Mouse (Mus musculus) ES-Bruce4 (cell line): ENCODE data around the gene Cnn3. TPM values are rescaled to one million over a fixed set of nuclear protein-coding genes. Genes with fewer than 3 reads are reported as not detected.

Experiments used
- H3K27ac ChIP-seq: 2 replicates; pipeline ENCODE4 v1.5.1; 2012; ENCODE audit warnings: low read length, inconsistent platforms; ENCODE audit not compliant: insufficient read depth
- H3K27me3 ChIP-seq: 2 replicates; pipeline ENCODE4 v1.6.1; 2012; ENCODE audit warnings: mild to moderate bottlenecking, low read length, inconsistent platforms; ENCODE audit not compliant: control insufficient read depth, poor library complexity, insufficient read depth, severe bottlenecking
- H3K36me3 ChIP-seq: 2 replicates; pipeline ENCODE4 v1.6.1; 2012; ENCODE audit warnings: inconsistent platforms, mild to moderate bottlenecking, low read length, moderate library complexity; ENCODE audit not compliant: control insufficient read depth, poor library complexity, insufficient read depth, severe bottlenecking
- H3K4me1 ChIP-seq: one replicate; pipeline ENCODE4 v1.8.1; 2011; ENCODE audit warnings: low read length; ENCODE audit not compliant: control insufficient read depth, insufficient read depth
- H3K4me3 ChIP-seq: 2 replicates; pipeline ENCODE4 v1.5.1; 2011; ENCODE audit warnings: low read depth, mild to moderate bottlenecking, low read length
- H3K9ac ChIP-seq: 2 replicates; pipeline ENCODE4 v1.6.1; 2012; ENCODE audit warnings: low read depth, mild to moderate bottlenecking, inconsistent platforms; ENCODE audit not compliant: poor library complexity, severe bottlenecking
- H3K9me3 ChIP-seq: replicated peaks from 2 replicates; pipeline ENCODE4 v1.6.1; 2012; ENCODE audit warnings: mild to moderate bottlenecking, low read length, inconsistent platforms; ENCODE audit not compliant: control insufficient read depth, poor library complexity, insufficient read depth, severe bottlenecking
- CTCF ChIP-seq: IDR thresholded peaks from one replicate; pipeline ENCODE4 v1.8.1; 2011; ENCODE audit warnings: low read depth, low read length
- EP300 ChIP-seq: IDR thresholded peaks from 2 replicates; pipeline ENCODE4 v1.6.1; 2011; ENCODE audit warnings: low read depth, low read length; ENCODE audit not compliant: insufficient read depth
- POLR2A ChIP-seq: IDR thresholded peaks from one replicate; pipeline ENCODE4 v1.8.1; 2011; ENCODE audit warnings: low read length; ENCODE audit not compliant: insufficient read depth
- polyA plus RNA-seq: library from polyadenylated mRNA; stranded (reverse); fragments of >200 nt; gene quantifications from 2 replicates; pipeline ENCODE4 v1.2.4, GENCODE M21; 2011; ENCODE audit warnings: low read depth; ENCODE audit not compliant: missing spikeins, insufficient read depth, insufficient read length

Gene Cnn3
- 584 and 623 TPM in 2 replicates for polyA plus RNA-seq

DNA sequence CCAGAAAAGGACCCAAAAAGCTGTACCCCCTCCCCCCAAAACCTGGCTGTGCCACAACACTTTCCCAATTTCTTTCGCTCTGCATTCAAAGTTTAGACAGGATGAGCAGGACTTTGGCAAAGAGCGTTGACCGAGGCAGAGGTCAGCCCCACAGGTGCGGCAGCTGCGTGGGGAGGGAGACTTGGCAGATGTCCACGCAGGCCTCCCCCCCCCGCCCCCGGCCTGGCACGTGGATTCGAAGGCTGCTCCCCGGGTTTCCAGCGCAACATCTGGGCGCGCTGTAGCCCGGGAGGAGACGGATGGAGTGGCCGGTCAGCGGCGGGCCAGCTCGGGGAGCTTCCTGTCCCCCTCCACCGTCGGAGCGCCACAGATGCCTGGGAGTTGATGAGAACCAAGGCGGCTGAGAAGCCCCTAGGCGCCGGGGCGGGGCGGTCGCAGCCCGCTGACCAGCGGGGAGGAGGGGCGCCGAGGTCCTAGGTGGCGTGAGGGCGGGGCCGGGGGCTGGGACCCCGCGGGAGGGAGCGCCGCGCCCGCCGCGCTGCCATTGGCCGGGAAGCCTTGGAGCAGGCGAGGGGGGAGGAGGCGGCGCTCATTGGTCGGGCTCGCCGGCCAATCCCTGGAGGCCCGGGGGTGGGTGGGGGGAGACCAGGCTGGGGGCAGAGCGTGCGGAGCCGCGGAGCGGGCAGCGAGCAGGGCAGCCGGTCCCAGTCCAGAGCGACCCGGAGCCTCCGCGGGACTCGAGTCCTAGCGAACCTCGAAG is at the start of gene Cnn3:
Cnn3 (plus strand) TSS at position 637 of the 760 bp plus-strand sequence.
- Histone ChIP-seq H3K4me1 (no peaks in the 10 kb centered on the region), H3K27ac (peak within 1 kb of the TSS; percentile 64), H3K9me3 (no peaks in the 10 kb centered on the region), H3K27me3 (no peaks in the 10 kb centered on the region), H3K36me3 (no peaks in the 10 kb centered on the region; the same call in 1 of the 2 replicates), H3K4me3 (peak within 1 kb of the TSS; percentile 86), H3K9ac (peak within 1 kb of the TSS; percentile 100)
- TF ChIP-seq CTCF, result no peak
- peak; percentile 60 for TF ChIP-seq POLR2A
- no peak for TF ChIP-seq EP300

DNA sequence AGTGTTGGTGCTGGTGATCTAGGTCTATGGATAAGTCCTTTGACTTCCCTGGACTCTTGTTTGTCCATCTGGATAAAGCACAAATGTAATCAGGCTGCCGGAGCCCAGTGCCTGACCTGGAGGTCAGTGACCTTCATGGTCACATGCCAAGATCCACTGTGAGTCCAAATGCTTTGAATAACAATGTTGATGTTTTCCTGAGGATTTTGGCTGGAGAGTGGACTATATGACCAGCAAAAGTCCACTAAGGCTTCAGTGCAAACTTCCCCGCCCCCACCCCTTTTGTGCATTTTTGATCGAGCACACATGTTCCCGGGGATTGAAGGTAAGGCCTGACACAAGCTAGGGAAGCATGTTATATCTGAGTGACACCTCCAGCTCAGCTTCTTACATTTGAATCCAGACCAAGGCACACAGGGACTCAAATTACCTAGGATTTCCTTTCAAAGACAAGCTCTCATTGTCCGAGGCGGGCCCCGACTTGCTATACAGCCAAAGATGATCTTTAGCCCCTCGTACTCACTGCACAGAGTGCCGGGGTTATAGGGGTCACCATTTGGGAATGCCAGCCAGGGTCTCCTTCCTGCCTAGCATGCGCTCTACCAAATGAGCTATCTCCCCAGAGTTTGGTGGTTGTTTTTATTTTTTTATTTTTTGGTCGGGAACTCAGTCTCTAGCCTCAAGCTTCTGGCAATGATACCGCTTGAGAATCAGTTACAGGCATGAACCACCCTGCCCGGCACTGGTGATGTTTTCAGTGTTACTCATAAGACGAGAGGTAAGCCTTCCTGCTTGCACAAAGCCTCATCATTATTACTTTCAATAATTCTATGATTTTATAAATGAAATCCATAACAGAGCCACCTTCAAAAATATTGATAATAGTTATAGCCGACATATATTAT is 47.3 kb upstream of the Cnn3 start:
- H3K27ac ChIP-seq, result no peak overlapping the region
- no peak overlapping the region for H3K4me3 ChIP-seq
- no peaks in the 10 kb centered on the region for H3K36me3 ChIP-seq
- no peaks in the 10 kb centered on the region for H3K4me1 ChIP-seq
- no peaks in the 10 kb centered on the region for H3K9me3 ChIP-seq
- no peaks in the 10 kb centered on the region for H3K27me3 ChIP-seq
- TF ChIP-seq POLR2A, result no peak
- no peak overlapping the region for H3K9ac ChIP-seq

DNA sequence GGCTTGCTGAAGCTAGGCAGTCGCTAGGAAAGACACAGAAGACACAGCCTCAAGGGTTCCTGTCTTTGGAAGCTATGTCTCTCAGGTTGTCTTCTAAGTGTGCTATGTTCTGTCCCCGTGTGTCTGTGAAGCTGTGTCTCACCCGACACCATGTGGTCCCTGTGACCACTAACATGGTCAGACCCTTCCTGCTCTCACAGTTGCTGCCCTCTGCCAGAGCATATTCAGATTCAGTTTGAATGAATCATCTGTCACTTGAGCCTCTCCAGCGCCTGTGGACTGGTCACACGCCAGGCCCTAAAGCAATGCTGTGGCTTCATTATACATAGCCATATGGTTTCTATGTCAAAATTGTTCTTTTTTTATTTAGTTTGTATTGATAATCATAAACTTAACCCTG is 46.6 kb upstream of the Cnn3 start:
- no peak overlapping the region for H3K9ac ChIP-seq
- H3K27ac ChIP-seq, result no peak overlapping the region
- H3K9me3 ChIP-seq, result no peaks in the 10 kb centered on the region
- TF ChIP-seq CTCF (no peak), POLR2A (no peak), EP300 (no peak)
- no peaks in the 10 kb centered on the region for H3K4me1 ChIP-seq
- no peaks in the 10 kb centered on the region for H3K36me3 ChIP-seq
- H3K4me3 ChIP-seq, result no peak overlapping the region
- no peaks in the 10 kb centered on the region for H3K27me3 ChIP-seq

DNA sequence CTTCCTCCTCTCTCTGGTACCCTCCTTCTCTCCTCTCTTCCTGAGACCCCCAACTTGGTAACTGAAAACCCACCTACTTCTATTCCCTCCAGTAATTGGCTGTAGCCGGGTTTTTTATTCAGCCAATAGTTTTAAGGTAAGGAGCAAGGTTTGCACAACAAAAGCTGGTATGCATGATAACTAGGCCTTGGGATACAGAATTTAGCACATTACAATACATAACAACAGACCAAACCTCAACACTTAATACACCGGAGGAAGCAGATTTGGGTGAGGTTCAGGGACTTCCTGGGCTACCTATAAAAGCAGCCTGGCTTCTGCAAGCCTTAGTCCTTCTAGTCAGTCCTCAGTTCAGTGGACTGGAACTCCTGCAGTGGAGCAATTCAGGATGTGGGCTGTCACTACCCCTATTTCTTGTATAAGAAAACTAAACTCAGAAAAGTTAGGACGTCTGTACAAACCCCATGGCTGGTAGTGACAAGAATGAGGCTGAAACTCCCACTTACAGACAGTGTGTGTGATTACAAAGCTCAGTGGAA is 38.8 kb upstream of the Cnn3 start:
- Histone ChIP-seq H3K9me3 (no peaks in the 10 kb centered on the region), H3K36me3 (no peaks in the 10 kb centered on the region), H3K27ac (peak overlapping the region; percentile 21; the same call in 1 of the 2 replicates), H3K9ac (no peak overlapping the region), H3K4me3 (no peak overlapping the region), H3K4me1 (peaks cover 4% of the 10 kb centered on the region), H3K27me3 (no peaks in the 10 kb centered on the region)
- TF ChIP-seq CTCF (no peak), EP300 (no peak), POLR2A (no peak)

DNA sequence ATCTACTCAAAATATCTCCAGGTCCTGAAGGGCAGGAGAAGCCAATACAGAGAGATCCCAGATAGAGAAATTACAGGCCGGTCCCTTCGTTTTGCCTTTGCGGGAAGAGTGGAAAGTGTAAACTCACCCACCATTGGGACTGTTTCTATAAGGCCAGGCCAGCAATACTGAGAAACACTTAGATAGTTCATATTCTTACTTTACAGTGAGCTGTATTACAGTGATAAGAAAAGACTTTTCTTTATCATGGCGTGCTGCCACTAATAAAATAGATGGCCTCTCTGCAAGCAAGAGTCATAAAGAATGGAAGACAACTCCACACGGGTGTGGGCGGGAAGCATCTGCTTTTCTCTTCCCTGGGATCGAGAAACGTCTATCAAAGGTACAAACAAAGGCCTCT is 36.9 kb upstream of the Cnn3 start:
- Histone ChIP-seq H3K9me3 (no peaks in the 10 kb centered on the region), H3K4me1 (peaks cover 4% of the 10 kb centered on the region), H3K36me3 (no peaks in the 10 kb centered on the region), H3K27me3 (no peaks in the 10 kb centered on the region), H3K4me3 (no peak overlapping the region), H3K27ac (no peak overlapping the region), H3K9ac (no peak overlapping the region)
- TF ChIP-seq EP300, result no peak
- no peak for TF ChIP-seq POLR2A
